Mouse (Mus musculus): Measurements from ENCODE around the gene Arhgap28. TPM values are rescaled to one million over a fixed set of nuclear protein-coding genes. Genes with fewer than 3 reads are reported as not detected.

The Arhgap28 gene
- polyA plus RNA-seq, 1 experiment from 2014 or later = 6.7 TPM

DNA sequence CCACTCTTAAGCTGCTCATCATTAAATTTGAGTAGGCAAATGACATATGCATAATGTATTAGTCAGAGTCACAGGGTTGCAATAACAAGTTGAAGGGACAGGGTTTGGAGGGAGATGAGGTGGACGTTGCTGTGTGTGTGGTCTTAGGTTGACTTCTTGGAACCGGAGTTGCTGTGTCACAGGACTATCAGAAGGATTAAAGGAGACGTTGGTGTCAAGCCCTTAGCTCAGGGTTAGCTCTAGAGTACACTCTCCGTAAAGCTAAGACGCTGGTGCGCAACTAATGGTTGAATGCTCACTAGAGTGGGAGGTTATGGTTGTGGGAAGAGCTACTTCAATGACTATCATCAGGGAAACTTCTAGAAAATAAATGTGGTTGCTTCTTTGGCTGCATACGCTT, 9.1 kb downstream of the Arhgap28 start:
- Histone ChIP-seq H3K27ac (ENCODE audit: low read length) (no peak overlapping the region), H3K9ac (replicated peaks; ENCODE audit: low read depth, low read length) (no peak overlapping the region), H3K27me3 (replicated peaks; ENCODE audit: control insufficient read depth, insufficient read depth, low read length) (no peaks in the 10 kb centered on the region), H3K4me2 (ENCODE audit: low read length) (no peak overlapping the region), H3K4me1 (replicated peaks; ENCODE audit: control insufficient read depth, insufficient read depth, low read length) (no peaks in the 10 kb centered on the region), H3K36me3 (ENCODE audit: control insufficient read depth, insufficient read depth) (no peaks in the 10 kb centered on the region), H3K4me3 (replicated peaks; ENCODE audit: low read length) (no peak overlapping the region), H3K9me3 (ENCODE audit: control insufficient read depth, low read length) (no peaks in the 10 kb centered on the region)
- ATAC-seq = no peak
- 89% methylated on average over 7 of the region's 7 CpGs for WGBS

DNA sequence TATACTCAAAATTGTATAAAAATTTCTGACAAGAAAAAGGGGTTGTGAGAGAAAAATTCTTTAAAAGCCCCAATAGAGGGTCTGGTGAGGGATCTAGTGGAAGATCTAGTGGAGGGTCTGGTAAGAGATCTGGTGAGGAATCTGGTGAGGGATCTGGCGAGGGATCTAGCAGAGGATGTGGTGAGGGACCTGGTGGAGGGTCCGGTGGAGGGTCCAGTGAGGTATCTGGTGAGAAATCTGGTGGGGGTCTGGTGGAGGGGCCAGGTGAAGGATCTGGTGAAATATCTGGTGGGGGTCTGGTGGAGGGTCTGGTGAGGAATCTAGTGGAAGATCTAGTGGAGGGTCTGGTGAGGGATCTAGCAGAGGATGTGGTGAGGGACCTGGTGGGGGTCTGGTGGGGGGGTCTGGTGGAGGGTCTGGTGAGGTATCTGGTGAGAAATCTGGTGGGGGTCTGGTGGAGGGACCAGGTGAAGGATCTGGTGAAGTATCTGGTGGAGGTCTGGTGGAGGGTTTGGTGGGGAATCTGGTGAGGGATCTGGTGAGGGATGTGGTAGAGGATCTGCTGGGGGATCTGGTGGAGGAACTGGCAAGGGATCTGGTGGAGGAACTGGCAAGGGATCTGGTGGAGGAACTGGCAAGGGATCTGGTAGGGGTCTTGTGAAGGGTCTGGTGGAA, 10.4 kb downstream of the Arhgap28 start:
- 94% methylated on average over 2 of the region's 2 CpGs for WGBS
- no peak overlapping the region for H3K4me3 ChIP-seq (replicated peaks; ENCODE audit: low read length)
- no peak overlapping the region for H3K4me2 ChIP-seq (ENCODE audit: low read length)
- no peaks in the 10 kb centered on the region for H3K27me3 ChIP-seq (replicated peaks; ENCODE audit: control insufficient read depth, insufficient read depth, low read length)
- H3K36me3 ChIP-seq (ENCODE audit: control insufficient read depth, insufficient read depth) = no peaks in the 10 kb centered on the region
- no peak overlapping the region for H3K9ac ChIP-seq (replicated peaks; ENCODE audit: low read depth, low read length)
- H3K27ac ChIP-seq (ENCODE audit: low read length) = no peak overlapping the region
- no peaks in the 10 kb centered on the region for H3K4me1 ChIP-seq (replicated peaks; ENCODE audit: control insufficient read depth, insufficient read depth, low read length)
- no peak for ATAC-seq
- no peaks in the 10 kb centered on the region for H3K9me3 ChIP-seq (ENCODE audit: control insufficient read depth, low read length)

DNA sequence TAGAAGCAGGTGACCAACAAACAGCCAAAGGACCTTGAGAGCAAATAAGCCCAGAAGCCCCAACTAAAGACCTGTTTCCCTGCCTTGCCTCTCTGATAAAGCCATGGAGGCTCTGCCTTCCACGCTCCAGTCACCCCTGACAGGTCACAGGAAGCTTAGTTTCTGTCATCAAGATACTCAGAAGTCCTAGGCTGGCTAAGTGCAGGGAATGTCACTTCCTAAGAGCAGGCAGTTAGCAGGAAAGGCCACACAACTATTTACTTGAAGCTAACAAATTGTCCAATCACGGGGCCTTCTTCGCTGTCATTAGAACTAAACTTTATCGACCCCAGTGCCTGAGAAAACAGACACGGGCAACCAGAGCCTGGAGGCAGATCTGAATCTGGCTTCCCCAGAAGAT, 14.2 kb downstream of the Arhgap28 start:
- no peak overlapping the region for H3K9ac ChIP-seq (replicated peaks; ENCODE audit: low read depth, low read length)
- no peaks in the 10 kb centered on the region for H3K27me3 ChIP-seq (replicated peaks; ENCODE audit: control insufficient read depth, insufficient read depth, low read length)
- no peak overlapping the region for H3K4me3 ChIP-seq (replicated peaks; ENCODE audit: low read length)
- no peak overlapping the region for H3K27ac ChIP-seq (ENCODE audit: low read length)
- no peak overlapping the region for H3K4me2 ChIP-seq (ENCODE audit: low read length)
- H3K36me3 ChIP-seq (ENCODE audit: control insufficient read depth, insufficient read depth) = no peaks in the 10 kb centered on the region
- H3K4me1 ChIP-seq (replicated peaks; ENCODE audit: control insufficient read depth, insufficient read depth, low read length) = no peaks in the 10 kb centered on the region
- WGBS = 78% methylated on average over 5 of the region's 5 CpGs
- no peak for ATAC-seq
- no peaks in the 10 kb centered on the region for H3K9me3 ChIP-seq (ENCODE audit: control insufficient read depth, low read length)

DNA sequence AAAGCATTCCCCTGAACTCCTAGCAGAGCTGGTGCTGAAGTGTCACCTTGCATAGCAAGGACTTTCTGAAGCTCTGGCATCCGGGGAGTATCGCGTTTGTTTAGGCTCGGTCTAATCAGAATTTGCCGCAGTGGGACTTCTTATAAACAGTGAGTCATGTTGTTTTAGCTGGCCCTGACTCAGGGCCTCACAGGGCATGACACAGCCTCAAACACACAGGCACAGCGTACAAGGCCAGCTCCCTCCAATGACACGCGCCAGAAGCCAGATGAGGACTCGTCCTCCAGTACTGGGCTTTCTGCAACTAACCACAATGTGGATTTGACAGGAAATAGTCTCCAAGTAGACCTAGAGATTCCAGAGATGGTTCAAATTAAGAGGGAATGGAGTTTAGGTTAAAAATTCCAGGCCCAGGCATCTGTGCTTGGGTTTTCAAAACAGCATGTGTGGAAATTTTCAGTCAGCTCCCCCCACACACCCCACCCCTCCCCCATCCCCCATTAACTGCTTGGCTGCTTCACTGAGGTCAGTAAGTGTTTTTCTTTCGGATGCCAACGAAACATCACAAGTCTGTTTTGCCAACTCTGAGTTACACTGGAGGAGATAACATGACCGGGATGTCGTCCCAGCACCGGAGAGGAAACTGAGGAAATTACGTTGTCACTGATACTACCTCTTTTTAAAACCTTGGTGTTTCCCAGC, 14.8 kb downstream of the Arhgap28 start:
- WGBS = 61% methylated on average over 15 of the region's 15 CpGs
- no peaks in the 10 kb centered on the region for H3K9me3 ChIP-seq (ENCODE audit: control insufficient read depth, low read length)
- H3K27me3 ChIP-seq (replicated peaks; ENCODE audit: control insufficient read depth, insufficient read depth, low read length) = no peaks in the 10 kb centered on the region
- no peak overlapping the region for H3K9ac ChIP-seq (replicated peaks; ENCODE audit: low read depth, low read length)
- no peak overlapping the region for H3K4me2 ChIP-seq (ENCODE audit: low read length)
- H3K4me3 ChIP-seq (replicated peaks; ENCODE audit: low read length) = no peak overlapping the region
- no peaks in the 10 kb centered on the region for H3K36me3 ChIP-seq (ENCODE audit: control insufficient read depth, insufficient read depth)
- no peak overlapping the region for H3K27ac ChIP-seq (ENCODE audit: low read length)
- ATAC-seq = no peak
- H3K4me1 ChIP-seq (replicated peaks; ENCODE audit: control insufficient read depth, insufficient read depth, low read length) = no peaks in the 10 kb centered on the region

DNA sequence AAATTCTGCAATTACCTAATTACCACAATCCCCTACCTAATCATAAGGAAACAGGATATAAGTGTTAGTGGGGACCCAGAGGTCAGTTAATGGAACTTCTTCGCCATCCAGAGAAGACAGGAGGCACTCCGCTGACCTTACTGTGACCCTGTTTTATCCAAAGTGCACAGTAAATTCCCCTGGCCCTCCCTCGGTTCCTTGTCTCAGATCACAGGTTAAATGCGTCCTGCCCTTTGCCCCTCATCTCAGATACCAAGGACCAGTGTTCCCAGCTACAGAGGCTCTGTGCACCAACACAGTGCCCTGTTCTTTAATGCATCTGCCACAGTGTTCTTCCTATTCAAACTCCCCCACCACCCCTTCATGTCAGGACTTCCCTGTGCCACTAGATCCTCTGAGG, 18.4 kb downstream of the Arhgap28 start:
- WGBS = 70% methylated on average over 4 of the region's 4 CpGs

DNA sequence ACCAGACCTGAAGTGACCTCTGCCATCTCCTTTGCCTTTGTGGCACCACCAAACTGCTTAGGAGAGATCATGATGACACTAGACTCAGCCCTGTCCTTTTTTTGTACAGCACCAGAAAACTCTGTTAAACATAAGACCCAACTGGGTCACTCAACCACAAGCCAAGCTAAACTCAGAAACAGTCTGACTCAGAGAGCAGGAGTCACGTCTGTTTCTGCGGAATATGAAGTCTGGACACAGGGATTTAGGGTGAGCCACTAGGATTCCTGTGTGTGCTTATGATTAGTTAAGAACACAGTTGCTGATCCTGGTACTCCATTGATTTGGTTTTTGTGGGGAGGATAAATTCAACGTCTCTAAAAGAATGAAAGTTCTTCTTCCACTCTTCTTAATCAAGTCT, 23.3 kb downstream of the Arhgap28 start:
- Histone ChIP-seq H3K4me2 (ENCODE audit: low read length) (no peak overlapping the region), H3K9ac (replicated peaks; ENCODE audit: low read depth, low read length) (no peak overlapping the region), H3K27ac (ENCODE audit: low read length) (no peak overlapping the region), H3K36me3 (ENCODE audit: control insufficient read depth, insufficient read depth) (no peaks in the 10 kb centered on the region), H3K27me3 (replicated peaks; ENCODE audit: control insufficient read depth, insufficient read depth, low read length) (no peaks in the 10 kb centered on the region), H3K4me1 (replicated peaks; ENCODE audit: control insufficient read depth, insufficient read depth, low read length) (no peaks in the 10 kb centered on the region), H3K4me3 (replicated peaks; ENCODE audit: low read length) (no peak overlapping the region), H3K9me3 (ENCODE audit: control insufficient read depth, low read length) (no peaks in the 10 kb centered on the region)
- WGBS = 85% methylated on average over 3 of the region's 3 CpGs
- no peak for ATAC-seq

More for the DNA sequence above, 18.4 kb downstream of the Arhgap28 start:
- H3K4me1 ChIP-seq (replicated peaks; ENCODE audit: control insufficient read depth, insufficient read depth, low read length) = no peaks in the 10 kb centered on the region
- H3K27me3 ChIP-seq (replicated peaks; ENCODE audit: control insufficient read depth, insufficient read depth, low read length) = no peaks in the 10 kb centered on the region
- no peaks in the 10 kb centered on the region for H3K9me3 ChIP-seq (ENCODE audit: control insufficient read depth, low read length)
- H3K27ac ChIP-seq (ENCODE audit: low read length) = no peak overlapping the region
- no peak overlapping the region for H3K9ac ChIP-seq (replicated peaks; ENCODE audit: low read depth, low read length)
- ATAC-seq = no peak
- no peaks in the 10 kb centered on the region for H3K36me3 ChIP-seq (ENCODE audit: control insufficient read depth, insufficient read depth)
- H3K4me3 ChIP-seq (replicated peaks; ENCODE audit: low read length) = no peak overlapping the region
- H3K4me2 ChIP-seq (ENCODE audit: low read length) = no peak overlapping the region

DNA sequence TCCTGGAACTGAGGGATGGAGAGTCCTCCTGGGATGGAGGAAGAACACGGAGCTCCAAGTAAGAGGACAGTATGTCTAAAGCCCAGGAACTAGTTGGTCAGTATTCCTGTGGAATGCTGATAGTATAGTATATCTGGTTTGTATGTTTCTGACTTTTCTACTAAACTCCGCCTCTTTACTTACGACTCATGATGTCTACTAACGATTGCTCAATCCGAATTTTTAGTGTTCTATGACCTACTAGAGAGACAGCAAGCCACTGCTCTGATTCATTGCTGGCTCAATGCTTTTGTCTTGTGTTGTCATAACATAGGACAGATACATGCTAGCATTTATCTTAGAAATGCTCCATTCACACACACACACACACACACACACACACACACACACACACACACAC, 24.7 kb downstream of the Arhgap28 start:
- Histone ChIP-seq H3K9ac (replicated peaks; ENCODE audit: low read depth, low read length) (no peak overlapping the region), H3K27me3 (replicated peaks; ENCODE audit: control insufficient read depth, insufficient read depth, low read length) (no peaks in the 10 kb centered on the region), H3K27ac (ENCODE audit: low read length) (no peak overlapping the region), H3K9me3 (ENCODE audit: control insufficient read depth, low read length) (no peaks in the 10 kb centered on the region), H3K36me3 (ENCODE audit: control insufficient read depth, insufficient read depth) (no peaks in the 10 kb centered on the region), H3K4me3 (replicated peaks; ENCODE audit: low read length) (no peak overlapping the region), H3K4me1 (replicated peaks; ENCODE audit: control insufficient read depth, insufficient read depth, low read length) (no peaks in the 10 kb centered on the region), H3K4me2 (ENCODE audit: low read length) (no peak overlapping the region)
- 88% methylated on average over 5 of the region's 5 CpGs for WGBS
- ATAC-seq = no peak

DNA sequence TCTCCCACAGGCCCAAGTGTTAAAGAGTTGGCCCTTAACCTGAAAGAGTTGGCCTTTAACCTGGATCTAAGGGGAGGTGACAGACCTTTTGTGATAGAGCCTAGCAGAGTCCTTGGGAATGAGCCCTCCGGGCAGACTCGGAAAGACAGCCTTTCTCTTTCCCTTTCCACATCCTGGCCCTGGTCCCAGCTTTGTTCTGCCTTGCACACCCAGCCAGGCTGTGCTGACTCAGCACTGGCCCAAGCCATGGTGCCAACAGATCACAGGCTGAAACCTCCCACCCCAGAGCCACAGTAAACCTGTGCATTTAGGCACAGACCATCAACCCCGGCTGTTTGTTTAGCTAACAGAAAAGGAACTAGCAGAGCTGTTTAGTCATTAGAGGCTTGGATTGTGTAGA, 25.1 kb downstream of the Arhgap28 start:
- Histone ChIP-seq H3K9ac (replicated peaks; ENCODE audit: low read depth, low read length) (no peak overlapping the region), H3K4me3 (replicated peaks; ENCODE audit: low read length) (no peak overlapping the region), H3K27ac (ENCODE audit: low read length) (no peak overlapping the region), H3K9me3 (ENCODE audit: control insufficient read depth, low read length) (no peaks in the 10 kb centered on the region), H3K27me3 (replicated peaks; ENCODE audit: control insufficient read depth, insufficient read depth, low read length) (no peaks in the 10 kb centered on the region), H3K36me3 (ENCODE audit: control insufficient read depth, insufficient read depth) (no peaks in the 10 kb centered on the region), H3K4me2 (ENCODE audit: low read length) (no peak overlapping the region), H3K4me1 (replicated peaks; ENCODE audit: control insufficient read depth, insufficient read depth, low read length) (no peaks in the 10 kb centered on the region)
- no peak for ATAC-seq
- 56% methylated on average over 3 of the region's 3 CpGs for WGBS

DNA sequence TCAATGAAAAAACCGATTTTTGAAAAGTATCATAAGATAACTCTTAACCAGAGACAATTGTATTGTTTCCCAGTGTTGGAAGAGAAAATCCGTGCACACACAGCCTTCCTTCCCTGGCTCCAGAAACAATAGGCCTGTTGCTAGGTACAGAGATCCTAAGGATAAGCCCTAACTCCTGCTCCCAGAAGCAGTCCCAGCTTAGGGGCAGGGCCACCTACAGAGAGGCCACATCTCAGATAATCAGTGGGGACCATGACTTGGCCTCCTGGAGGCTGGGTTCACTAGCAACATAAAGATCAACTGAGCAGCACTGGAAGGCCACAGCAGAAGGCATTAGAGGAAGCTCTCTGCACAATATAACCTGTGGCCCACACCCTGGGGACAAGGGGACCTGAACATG, 27.5 kb downstream of the Arhgap28 start:
- Histone ChIP-seq H3K36me3 (ENCODE audit: control insufficient read depth, insufficient read depth) (no peaks in the 10 kb centered on the region), H3K9me3 (ENCODE audit: control insufficient read depth, low read length) (no peaks in the 10 kb centered on the region), H3K4me2 (ENCODE audit: low read length) (no peak overlapping the region), H3K4me1 (replicated peaks; ENCODE audit: control insufficient read depth, insufficient read depth, low read length) (no peaks in the 10 kb centered on the region), H3K27ac (ENCODE audit: low read length) (no peak overlapping the region), H3K9ac (replicated peaks; ENCODE audit: low read depth, low read length) (no peak overlapping the region), H3K27me3 (replicated peaks; ENCODE audit: control insufficient read depth, insufficient read depth, low read length) (no peaks in the 10 kb centered on the region), H3K4me3 (replicated peaks; ENCODE audit: low read length) (no peak overlapping the region)
- ATAC-seq = no peak
- WGBS = 29% methylated on average over 2 of the region's 2 CpGs

Measured in forebrain, embryonic 16.5 days (tissue).